Mouse (Mus musculus) c-Kit-negative CD71-positive TER-119-positive erythroid progenitor cells, embryonic 14.5 days (primary cell): Measurements from ENCODE around the gene Crip3.

Experiments
- DNase-seq: peaks from one replicate; pipeline ENCODE4 v3.0.0-alpha.2; 2013; ENCODE audit warnings: low read depth, low spot score

The Crip3 gene

GRCm38 (mm10) chr17:46455110-46455691 is 26.5 kb downstream of the Crip3 start:
- no peak for DNase-seq

- peak; percentile 5 for DNase-seq
These were observed 29.1 kb downstream of the Crip3 start for GRCm38 (mm10) chr17:46457791-46458190.

- no peak for DNase-seq
These were observed 29.7 kb downstream of the Crip3 start for GRCm38 (mm10) chr17:46458439-46458838.

GRCm38 (mm10) chr17:46460673-46461072 is 31.9 kb downstream of the Crip3 start:
- no peak for DNase-seq

GRCm38 (mm10) chr17:46461347-46461746 is 32.6 kb downstream of the Crip3 start:
- no peak for DNase-seq

- no peak for DNase-seq
These were observed 33.5 kb downstream of the Crip3 start for GRCm38 (mm10) chr17:46462226-46462625.

GRCm38 (mm10) chr17:46467830-46468229 is 39.1 kb downstream of the Crip3 start:
- DNase-seq: no peak

- DNase-seq: no peak
These were observed 47.9 kb downstream of the Crip3 start for GRCm38 (mm10) chr17:46476601-46477000.

- DNase-seq: no peak
These were observed 48.6 kb downstream of the Crip3 start for GRCm38 (mm10) chr17:46477286-46477685.
